Mouse (Mus musculus) forebrain, embryonic 11.5 days (tissue): ENCODE measurements around the gene Pfkp. TPM values are rescaled to one million over a fixed set of nuclear protein-coding genes. Genes with fewer than 3 reads are reported as not detected.

Experiments used
- ATAC-seq: fragments of 200-750 bp; cut with Nextera tagmentation; replicated peaks from 2 replicates; pipeline ENCODE4 v1.8.0; 2017; ENCODE audit warnings: moderate TSS enrichment; ENCODE audit not compliant: low FRiP score
- DNase-seq: peaks from one replicate; pipeline ENCODE4 v3.0.0-alpha.2; 2017; ENCODE audit warnings: low spot score
- H3K27ac ChIP-seq: fragments of 300-500 bp; sonication (generic); 2 replicates; pipeline ENCODE4 v1.5.1; 2014; ENCODE audit warnings: low read depth, low read length
- H3K27me3 ChIP-seq: fragments of 300-500 bp; sonication (generic); 2 replicates; pipeline ENCODE4 v1.6.1; 2014; ENCODE audit warnings: mild to moderate bottlenecking, low read length, mixed read lengths; ENCODE audit not compliant: control insufficient read depth, insufficient read depth
- H3K36me3 ChIP-seq: fragments of 300-500 bp; sonication (generic); 2 replicates; pipeline ENCODE4 v1.6.1; 2014; ENCODE audit warnings: mild to moderate bottlenecking, low read length, moderate library complexity, mixed read lengths; ENCODE audit not compliant: control insufficient read depth, insufficient read depth
- H3K4me1 ChIP-seq: fragments of 300-500 bp; sonication (generic); replicated peaks from 2 replicates; pipeline ENCODE4 v1.6.1; 2014; ENCODE audit warnings: low read length, mixed read lengths; ENCODE audit not compliant: control insufficient read depth, insufficient read depth
- H3K4me2 ChIP-seq: fragments of 300-500 bp; sonication (generic); 2 replicates; pipeline ENCODE4 v1.6.1; 2014; ENCODE audit warnings: low read depth, mild to moderate bottlenecking, low read length, moderate library complexity, mixed read lengths; ENCODE audit not compliant: severe bottlenecking
- H3K4me3 ChIP-seq: fragments of 300-500 bp; sonication (generic); 2 replicates; pipeline ENCODE4 v1.5.1; 2014; ENCODE audit warnings: low read depth, low read length
- H3K9ac ChIP-seq: fragments of 300-500 bp; sonication (generic); 2 replicates; pipeline ENCODE4 v1.6.1; 2014; ENCODE audit warnings: low read length
- H3K9me3 ChIP-seq: fragments of 300-500 bp; sonication (generic); 2 replicates; pipeline ENCODE4 v1.6.1; 2016; ENCODE audit warnings: low read length, mixed read lengths; ENCODE audit not compliant: control insufficient read depth
- WGBS: fragments of 180-500 bp; shearing (Covaris S2); extraction: QIAGEN DNeasy Blood & Tissue Kit; methylation state at CpG from one replicate; pipeline ENCODE4 v1.1.7; 2014; 5-methylcytosine and 5-hydroxymethylcytosine counted together
- polyA plus RNA-seq: library from polyadenylated mRNA; unstranded; fragments of >200 nt; fragmentation: Nextera tagmentation; extraction: Ambion mirVana; gene quantifications from 2 replicates; pipeline ENCODE4 v1.2.1, GENCODE M21; 2014

Pfkp gene
- polyA plus RNA-seq, 1 experiment from 2014 or later, result 17.3 TPM

- no peak for ATAC-seq
- Histone ChIP-seq H3K9me3 (no peaks in the 10 kb centered on the region), H3K36me3 (no peaks in the 10 kb centered on the region), H3K27ac (no peak overlapping the region), H3K4me3 (no peak overlapping the region), H3K9ac (no peak overlapping the region), H3K27me3 (no peaks in the 10 kb centered on the region), H3K4me1 (no peaks in the 10 kb centered on the region), H3K4me2 (no peak overlapping the region)
- no peak for DNase-seq
- 94% methylated on average over 1 of the region's 1 CpGs for WGBS
Observed at GRCm38 (mm10) chr13:6641497-6641896, 7.1 kb downstream of the Pfkp start.

- Histone ChIP-seq H3K9me3 (no peaks in the 10 kb centered on the region), H3K9ac (no peak overlapping the region), H3K4me1 (no peaks in the 10 kb centered on the region), H3K27me3 (no peaks in the 10 kb centered on the region), H3K27ac (no peak overlapping the region), H3K36me3 (no peaks in the 10 kb centered on the region), H3K4me2 (no peak overlapping the region), H3K4me3 (no peak overlapping the region)
- WGBS, result 86% methylated on average over 5 of the region's 5 CpGs
- ATAC-seq, result no peak
- no peak for DNase-seq
Observed at GRCm38 (mm10) chr13:6639507-6640030, 9.0 kb downstream of the Pfkp start.

GRCm38 (mm10) chr13:6638976-6639375 is 9.6 kb downstream of the Pfkp start:
- no peak overlapping the region for H3K4me3 ChIP-seq
- no peaks in the 10 kb centered on the region for H3K36me3 ChIP-seq
- no peak overlapping the region for H3K9ac ChIP-seq
- ATAC-seq (no peak), DNase-seq (no peak)
- H3K4me1 ChIP-seq, result no peaks in the 10 kb centered on the region
- H3K4me2 ChIP-seq, result no peak overlapping the region
- H3K9me3 ChIP-seq, result no peaks in the 10 kb centered on the region
- 92% methylated on average over 3 of the region's 3 CpGs for WGBS
- no peak overlapping the region for H3K27ac ChIP-seq
- no peaks in the 10 kb centered on the region for H3K27me3 ChIP-seq

GRCm38 (mm10) chr13:6638425-6638824 is 10.2 kb downstream of the Pfkp start:
- ATAC-seq (no peak), DNase-seq (no peak)
- Histone ChIP-seq H3K27me3 (no peaks in the 10 kb centered on the region), H3K9ac (no peak overlapping the region), H3K4me1 (no peaks in the 10 kb centered on the region; the same call in 1 of the 2 replicates), H3K36me3 (no peaks in the 10 kb centered on the region), H3K9me3 (no peaks in the 10 kb centered on the region), H3K4me3 (no peak overlapping the region), H3K27ac (no peak overlapping the region), H3K4me2 (no peak overlapping the region)
- 64% methylated on average over 1 of the region's 1 CpGs for WGBS

- H3K9ac ChIP-seq, result no peak overlapping the region
- H3K4me2 ChIP-seq, result no peak overlapping the region
- WGBS, result 85% methylated on average over 7 of the region's 7 CpGs
- H3K27me3 ChIP-seq, result no peaks in the 10 kb centered on the region
- no peaks in the 10 kb centered on the region; the same call in 1 of the 2 replicates for H3K4me1 ChIP-seq
- no peaks in the 10 kb centered on the region for H3K36me3 ChIP-seq
- H3K27ac ChIP-seq, result no peak overlapping the region
- H3K4me3 ChIP-seq, result no peak overlapping the region
- no peak for DNase-seq
- H3K9me3 ChIP-seq, result no peaks in the 10 kb centered on the region
- no peak for ATAC-seq
Observed at GRCm38 (mm10) chr13:6637534-6638124, 10.9 kb downstream of the Pfkp start.

GRCm38 (mm10) chr13:6636976-6637375 is 11.6 kb downstream of the Pfkp start:
- Histone ChIP-seq H3K9ac (no peak overlapping the region), H3K36me3 (no peaks in the 10 kb centered on the region), H3K27me3 (no peaks in the 10 kb centered on the region), H3K4me3 (no peak overlapping the region), H3K27ac (no peak overlapping the region), H3K9me3 (no peaks in the 10 kb centered on the region), H3K4me1 (no peaks in the 10 kb centered on the region; the same call in 1 of the 2 replicates), H3K4me2 (no peak overlapping the region)
- no peak for DNase-seq
- no peak for ATAC-seq
- WGBS, result 93% methylated on average over 4 of the region's 4 CpGs

GRCm38 (mm10) chr13:6636520-6636919 is 12.1 kb downstream of the Pfkp start:
- no peaks in the 10 kb centered on the region for H3K36me3 ChIP-seq
- H3K9me3 ChIP-seq, result no peaks in the 10 kb centered on the region
- no peak overlapping the region for H3K27ac ChIP-seq
- no peak overlapping the region for H3K9ac ChIP-seq
- 82% methylated on average over 6 of the region's 6 CpGs for WGBS
- DNase-seq (no peak), ATAC-seq (no peak)
- no peak overlapping the region for H3K4me3 ChIP-seq
- H3K4me1 ChIP-seq, result no peaks in the 10 kb centered on the region; the same call in 1 of the 2 replicates
- H3K4me2 ChIP-seq, result no peak overlapping the region
- H3K27me3 ChIP-seq, result no peaks in the 10 kb centered on the region

- no peak overlapping the region for H3K27ac ChIP-seq
- H3K9ac ChIP-seq, result no peak overlapping the region
- H3K36me3 ChIP-seq, result no peaks in the 10 kb centered on the region
- DNase-seq (no peak), ATAC-seq (no peak)
- H3K4me2 ChIP-seq, result no peak overlapping the region
- no peak overlapping the region for H3K4me3 ChIP-seq
- WGBS, result 82% methylated on average over 11 of the region's 11 CpGs
- H3K4me1 ChIP-seq, result no peaks in the 10 kb centered on the region; the same call in 1 of the 2 replicates
- no peaks in the 10 kb centered on the region for H3K9me3 ChIP-seq
- H3K27me3 ChIP-seq, result no peaks in the 10 kb centered on the region
Observed at GRCm38 (mm10) chr13:6635138-6636076, 13.2 kb downstream of the Pfkp start.
